Mouse (Mus musculus): ENCODE results near the gene Pithd1. TPM values are rescaled to one million over a fixed set of nuclear protein-coding genes. Genes with fewer than 3 reads are reported as not detected.

Pithd1 gene
- polyA plus RNA-seq, 1 experiment from 2014 or later = 39.6 TPM

DNA sequence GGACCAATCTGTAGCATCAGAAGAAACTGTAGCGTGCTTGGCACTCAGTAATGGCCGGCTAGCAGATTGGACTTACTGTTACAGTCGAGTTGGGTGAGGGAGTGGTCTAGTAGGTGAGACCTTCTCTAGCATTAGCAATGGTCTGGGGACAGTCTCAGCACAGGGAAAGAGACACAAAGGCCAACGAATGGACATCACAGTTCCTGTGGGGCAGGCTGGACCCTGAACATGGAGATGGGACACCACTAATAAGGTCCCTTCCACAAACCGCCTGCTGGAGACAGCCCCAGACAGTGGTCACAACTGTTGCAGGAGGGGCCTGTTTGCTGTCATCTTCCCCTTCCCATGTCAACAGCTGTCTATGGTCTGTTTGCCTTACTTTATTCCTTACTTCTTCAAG, 25.4 kb downstream of the Pithd1 start:
- no peaks in the 10 kb centered on the region for H3K9me3 ChIP-seq (ENCODE audit: low read length)
- DNase-seq (ENCODE audit: low spot score) = no peak
- no peaks in the 10 kb centered on the region for H3K27me3 ChIP-seq (replicated peaks; ENCODE audit: insufficient read depth, low read length)
- no peak overlapping the region for H3K4me2 ChIP-seq (replicated peaks; ENCODE audit: low read depth, low read length)
- ATAC-seq = no peak
- 87% methylated on average over 5 of the region's 5 CpGs for WGBS
- no peak overlapping the region for H3K4me3 ChIP-seq (ENCODE audit: low read depth, low read length)
- no peaks in the 10 kb centered on the region for H3K4me1 ChIP-seq (ENCODE audit: insufficient read depth, low read depth, low read length)
- H3K36me3 ChIP-seq (ENCODE audit: insufficient read depth, low read length) = peaks cover 14% of the 10 kb centered on the region
- TF ChIP-seq CTCF (IDR thresholded peaks at IDR 0.05) = no peak
- no peak for TF ChIP-seq EP300 (IDR thresholded peaks at IDR 0.05)
- no peak overlapping the region for H3K9ac ChIP-seq (replicated peaks; ENCODE audit: low read depth)
- no peak overlapping the region for H3K27ac ChIP-seq (ENCODE audit: low read length)

DNA sequence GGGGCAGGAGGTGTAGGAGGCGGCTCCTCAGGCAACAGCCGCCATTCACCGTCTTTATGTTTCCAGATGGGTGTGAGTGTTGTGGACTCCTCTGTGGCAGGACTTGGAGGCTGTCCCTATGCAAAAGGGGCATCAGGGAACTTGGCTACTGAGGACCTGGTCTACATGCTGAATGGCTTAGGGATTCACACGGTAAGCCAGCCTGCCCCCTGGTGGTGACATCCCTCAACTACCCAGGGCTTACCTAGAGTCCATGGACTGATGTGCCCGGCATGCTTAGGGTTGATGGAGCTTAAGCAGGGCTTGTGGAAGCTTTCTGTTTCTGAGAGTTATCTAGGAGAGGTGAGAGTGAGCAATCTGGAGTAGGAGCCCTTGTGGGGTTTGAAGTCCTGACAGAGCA, 26.3 kb downstream of the Pithd1 start:
- no peaks in the 10 kb centered on the region for H3K4me1 ChIP-seq (ENCODE audit: insufficient read depth, low read depth, low read length)
- TF ChIP-seq CTCF (IDR thresholded peaks at IDR 0.05) (peak; percentile 93), EP300 (IDR thresholded peaks at IDR 0.05) (no peak)
- 29% methylated on average over 5 of the region's 5 CpGs for WGBS
- ATAC-seq = no peak
- no peak overlapping the region for H3K9ac ChIP-seq (replicated peaks; ENCODE audit: low read depth)
- H3K27me3 ChIP-seq (replicated peaks; ENCODE audit: insufficient read depth, low read length) = no peaks in the 10 kb centered on the region
- no peak overlapping the region for H3K4me3 ChIP-seq (ENCODE audit: low read depth, low read length)
- peak; percentile 73 for DNase-seq (ENCODE audit: low spot score)
- no peak overlapping the region for H3K27ac ChIP-seq (ENCODE audit: low read length)
- H3K36me3 ChIP-seq (ENCODE audit: insufficient read depth, low read length) = peaks cover 21% of the 10 kb centered on the region
- no peaks in the 10 kb centered on the region for H3K9me3 ChIP-seq (ENCODE audit: low read length)
- no peak overlapping the region for H3K4me2 ChIP-seq (replicated peaks; ENCODE audit: low read depth, low read length)

DNA sequence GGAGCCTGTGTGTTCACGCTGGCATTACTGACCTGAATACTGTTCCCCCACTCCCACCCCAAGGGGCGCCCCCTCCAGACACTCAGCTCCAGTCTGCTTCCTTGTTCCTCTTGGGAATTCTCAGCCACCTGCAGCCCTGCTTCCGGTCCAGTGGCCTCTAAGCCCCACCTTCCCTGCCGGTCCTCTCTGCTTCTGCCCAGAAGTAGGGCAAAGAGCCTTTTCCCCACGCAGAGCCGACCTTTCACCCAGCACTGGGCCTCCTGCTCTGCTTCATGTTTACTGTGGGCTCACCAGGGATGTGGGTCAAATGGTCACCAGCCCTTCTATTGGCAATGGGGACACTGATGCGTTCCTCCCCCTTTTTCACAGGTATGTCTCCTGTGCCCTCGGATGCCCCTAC, 28.7 kb downstream of the Pithd1 start:
- WGBS = 48% methylated on average over 8 of the region's 8 CpGs
- no peaks in the 10 kb centered on the region for H3K27me3 ChIP-seq (replicated peaks; ENCODE audit: insufficient read depth, low read length)
- no peak overlapping the region for H3K4me3 ChIP-seq (ENCODE audit: low read depth, low read length)
- no peak for ATAC-seq
- peaks cover 28% of the 10 kb centered on the region for H3K36me3 ChIP-seq (ENCODE audit: insufficient read depth, low read length)
- no peak overlapping the region for H3K4me2 ChIP-seq (replicated peaks; ENCODE audit: low read depth, low read length)
- H3K4me1 ChIP-seq (ENCODE audit: insufficient read depth, low read depth, low read length) = no peaks in the 10 kb centered on the region
- TF ChIP-seq EP300 (IDR thresholded peaks at IDR 0.05) (no peak), CTCF (IDR thresholded peaks at IDR 0.05) (no peak)
- no peak overlapping the region for H3K27ac ChIP-seq (ENCODE audit: low read length)
- H3K9ac ChIP-seq (replicated peaks; ENCODE audit: low read depth) = no peak overlapping the region
- no peaks in the 10 kb centered on the region for H3K9me3 ChIP-seq (ENCODE audit: low read length)
- DNase-seq (ENCODE audit: low spot score) = no peak

DNA sequence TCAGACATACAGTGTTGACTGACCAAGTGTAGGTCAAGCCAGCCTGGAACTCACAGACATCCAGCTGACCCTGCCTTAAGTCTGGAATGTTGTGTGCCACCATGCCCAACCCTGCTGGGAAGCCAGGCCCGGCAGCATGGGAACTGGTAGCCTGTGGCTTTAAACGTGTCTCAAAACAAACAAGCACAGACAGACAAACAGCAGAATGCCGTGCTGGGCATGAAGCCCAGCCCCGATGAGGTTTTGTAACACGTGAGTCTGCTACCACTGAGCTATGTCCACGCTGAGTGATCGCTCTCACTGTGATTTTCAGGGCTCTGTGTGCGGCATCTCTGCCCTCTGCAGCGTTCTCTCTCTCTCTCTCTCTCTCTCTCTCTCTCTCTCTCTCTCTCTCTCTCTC, 31.2 kb downstream of the Pithd1 start:
- 82% methylated on average over 8 of the region's 9 CpGs for WGBS
- no peaks in the 10 kb centered on the region for H3K27me3 ChIP-seq (replicated peaks; ENCODE audit: insufficient read depth, low read length)
- TF ChIP-seq EP300 (IDR thresholded peaks at IDR 0.05) (no peak), CTCF (IDR thresholded peaks at IDR 0.05) (no peak)
- no peak overlapping the region for H3K4me3 ChIP-seq (ENCODE audit: low read depth, low read length)
- no peaks in the 10 kb centered on the region for H3K9me3 ChIP-seq (ENCODE audit: low read length)
- H3K27ac ChIP-seq (ENCODE audit: low read length) = no peak overlapping the region
- H3K4me1 ChIP-seq (ENCODE audit: insufficient read depth, low read depth, low read length) = no peaks in the 10 kb centered on the region
- no peak for ATAC-seq
- H3K9ac ChIP-seq (replicated peaks; ENCODE audit: low read depth) = no peak overlapping the region
- no peak for DNase-seq (ENCODE audit: low spot score)
- H3K36me3 ChIP-seq (ENCODE audit: insufficient read depth, low read length) = peaks cover 43% of the 10 kb centered on the region
- H3K4me2 ChIP-seq (replicated peaks; ENCODE audit: low read depth, low read length) = no peak overlapping the region

DNA sequence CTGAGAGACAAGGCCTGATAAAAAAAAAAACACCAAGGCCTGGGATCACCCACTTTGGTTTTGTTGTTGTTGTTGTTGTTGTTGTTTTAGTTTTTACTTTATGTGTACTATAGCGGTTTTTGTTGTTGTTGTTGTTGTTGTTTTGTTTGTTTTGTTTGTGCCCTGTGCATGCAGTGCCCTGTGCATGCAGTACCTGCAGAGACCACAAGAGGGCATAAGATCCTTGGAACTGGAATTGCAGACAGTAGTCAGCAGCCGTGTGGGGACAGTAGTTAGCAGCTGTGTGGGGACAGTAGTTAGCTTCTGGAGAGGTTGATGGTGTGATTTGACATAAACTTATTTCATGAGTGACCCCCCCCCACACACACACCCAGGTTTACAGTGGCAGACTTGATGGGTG, 32.8 kb downstream of the Pithd1 start:
- Histone ChIP-seq H3K4me3 (ENCODE audit: low read depth, low read length) (no peak overlapping the region), H3K27ac (ENCODE audit: low read length) (no peak overlapping the region), H3K4me2 (replicated peaks; ENCODE audit: low read depth, low read length) (no peak overlapping the region), H3K36me3 (ENCODE audit: insufficient read depth, low read length) (peaks cover 36% of the 10 kb centered on the region), H3K9me3 (ENCODE audit: low read length) (no peaks in the 10 kb centered on the region), H3K4me1 (ENCODE audit: insufficient read depth, low read depth, low read length) (no peaks in the 10 kb centered on the region), H3K27me3 (replicated peaks; ENCODE audit: insufficient read depth, low read length) (no peaks in the 10 kb centered on the region), H3K9ac (replicated peaks; ENCODE audit: low read depth) (no peak overlapping the region)
- DNase-seq (ENCODE audit: low spot score) (peak; percentile 76), ATAC-seq (peak; percentile 39; the same call in 1 of the 2 replicates)
- TF ChIP-seq CTCF (IDR thresholded peaks at IDR 0.05) (peak; percentile 99), EP300 (IDR thresholded peaks at IDR 0.05) (no peak)
- WGBS = 16% methylated on average over 2 of the region's 2 CpGs

DNA sequence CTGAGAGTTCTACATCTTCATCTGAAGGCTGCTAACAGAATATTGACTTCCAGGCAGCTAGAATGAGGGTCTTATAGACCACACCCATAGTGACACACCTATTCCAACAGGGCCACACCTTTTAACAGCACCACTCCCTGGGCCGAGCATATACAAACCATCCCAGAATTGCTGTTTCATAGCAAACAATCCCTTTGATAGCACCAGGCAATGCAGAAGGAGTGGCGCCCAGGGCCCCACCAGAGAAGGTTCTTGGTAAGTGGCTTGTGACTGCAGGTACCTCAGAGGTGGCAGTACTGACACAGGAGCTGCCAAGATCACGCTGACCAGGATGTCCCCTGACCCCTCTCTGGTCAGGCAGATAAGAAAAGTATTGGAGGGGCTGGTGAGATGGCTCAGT, 33.9 kb downstream of the Pithd1 start:
- Histone ChIP-seq H3K4me1 (ENCODE audit: insufficient read depth, low read depth, low read length) (peaks cover under 1% of the 10 kb centered on the region; the same call in 1 of the 2 replicates), H3K36me3 (ENCODE audit: insufficient read depth, low read length) (peaks cover 33% of the 10 kb centered on the region), H3K9ac (replicated peaks; ENCODE audit: low read depth) (no peak overlapping the region), H3K27me3 (replicated peaks; ENCODE audit: insufficient read depth, low read length) (no peaks in the 10 kb centered on the region), H3K4me3 (ENCODE audit: low read depth, low read length) (no peak overlapping the region), H3K9me3 (ENCODE audit: low read length) (no peaks in the 10 kb centered on the region), H3K4me2 (replicated peaks; ENCODE audit: low read depth, low read length) (no peak overlapping the region), H3K27ac (ENCODE audit: low read length) (no peak overlapping the region)
- 80% methylated on average over 3 of the region's 3 CpGs for WGBS
- DNase-seq (ENCODE audit: low spot score) (no peak), ATAC-seq (no peak)
- TF ChIP-seq CTCF (IDR thresholded peaks at IDR 0.05) = no peak
- TF ChIP-seq EP300 (IDR thresholded peaks at IDR 0.05) = no peak

DNA sequence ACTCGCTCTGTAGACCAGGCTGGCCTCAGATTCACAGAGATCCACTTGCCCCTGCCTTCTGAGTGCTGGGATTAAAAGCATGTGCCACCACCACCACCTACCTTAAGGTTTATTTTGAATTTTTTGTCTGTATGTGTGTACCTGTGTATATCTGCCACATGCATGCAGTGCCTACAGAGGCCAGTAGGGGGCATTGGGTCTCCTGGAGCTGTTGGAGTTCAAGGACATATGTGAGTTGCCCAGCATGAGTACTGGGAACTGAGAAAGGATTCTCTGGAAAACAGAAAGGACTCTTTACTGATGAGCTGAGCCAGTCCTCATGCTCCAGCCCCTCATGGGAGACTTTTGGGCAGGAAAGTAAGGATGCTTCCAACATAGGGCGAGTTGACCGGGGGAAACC, 35.6 kb downstream of the Pithd1 start:
- H3K27me3 ChIP-seq (replicated peaks; ENCODE audit: insufficient read depth, low read length) = no peaks in the 10 kb centered on the region
- TF ChIP-seq EP300 (IDR thresholded peaks at IDR 0.05) (no peak), CTCF (IDR thresholded peaks at IDR 0.05) (peak; percentile 43)
- no peak for DNase-seq (ENCODE audit: low spot score)
- H3K4me3 ChIP-seq (ENCODE audit: low read depth, low read length) = no peak overlapping the region
- H3K4me2 ChIP-seq (replicated peaks; ENCODE audit: low read depth, low read length) = no peak overlapping the region
- no peak for ATAC-seq
- H3K9ac ChIP-seq (replicated peaks; ENCODE audit: low read depth) = no peak overlapping the region
- no peak overlapping the region for H3K27ac ChIP-seq (ENCODE audit: low read length)
- H3K9me3 ChIP-seq (ENCODE audit: low read length) = no peaks in the 10 kb centered on the region
- peaks cover 6% of the 10 kb centered on the region; the same call in 1 of the 2 replicates for H3K4me1 ChIP-seq (ENCODE audit: insufficient read depth, low read depth, low read length)
- peaks cover 27% of the 10 kb centered on the region for H3K36me3 ChIP-seq (ENCODE audit: insufficient read depth, low read length)
- 91% methylated on average over 3 of the region's 3 CpGs for WGBS

Measured in lung, postnatal 0 days (tissue).